Mouse (Mus musculus) heart, embryonic 16.5 days (tissue): ENCODE measurements around the gene Pex26. TPM values are rescaled to one million over a fixed set of nuclear protein-coding genes. Genes with fewer than 3 reads are reported as not detected.

Experiments
- ATAC-seq: fragments of 200-750 bp; cut with Nextera tagmentation; replicated peaks from 2 replicates; pipeline ENCODE4 v1.8.0; 2017; ENCODE audit warnings: moderate number of reproducible peaks; ENCODE audit not compliant: insufficient read depth, low FRiP score; ENCODE audit errors: extremely low read depth
- H3K27ac ChIP-seq: fragments of 300-500 bp; sonication (generic); 2 replicates; pipeline ENCODE4 v1.5.1; 2014; ENCODE audit warnings: mild to moderate bottlenecking, low read length, control low read depth, moderate library complexity
- H3K27me3 ChIP-seq: fragments of 300-500 bp; sonication (generic); 2 replicates; pipeline ENCODE4 v1.6.1; 2014; ENCODE audit warnings: low read length, mixed read lengths; ENCODE audit not compliant: control insufficient read depth, insufficient read depth
- H3K36me3 ChIP-seq: fragments of 300-500 bp; sonication (generic); 2 replicates; pipeline ENCODE4 v1.6.1; 2014; ENCODE audit not compliant: control insufficient read depth, insufficient read depth
- H3K4me1 ChIP-seq: fragments of 300-500 bp; sonication (generic); 2 replicates; pipeline ENCODE4 v1.6.1; 2014; ENCODE audit warnings: low read length, mixed read lengths; ENCODE audit not compliant: control insufficient read depth, insufficient read depth
- H3K4me2 ChIP-seq: fragments of 300-500 bp; sonication (generic); 2 replicates; pipeline ENCODE4 v1.6.1; 2014; ENCODE audit warnings: low read depth, mild to moderate bottlenecking, control low read depth, low read length
- H3K4me3 ChIP-seq: fragments of 300-500 bp; sonication (generic); 2 replicates; pipeline ENCODE4 v1.5.1; 2014; ENCODE audit warnings: mild to moderate bottlenecking, control low read depth, low read length
- H3K9ac ChIP-seq: fragments of 300-500 bp; sonication (generic); 2 replicates; pipeline ENCODE4 v1.6.1; 2014; ENCODE audit warnings: low read length, control low read depth
- H3K9me3 ChIP-seq: fragments of 300-500 bp; sonication (generic); replicated peaks from 2 replicates; pipeline ENCODE4 v1.6.1; 2016; ENCODE audit warnings: low read length; ENCODE audit not compliant: control insufficient read depth
- WGBS: fragments of 180-500 bp; shearing (Covaris S2); extraction: QIAGEN DNeasy Blood & Tissue Kit; methylation state at CpG from one replicate; pipeline ENCODE4 v1.1.7; 2014; 5-methylcytosine and 5-hydroxymethylcytosine counted together
- polyA plus RNA-seq: library from polyadenylated mRNA; unstranded; fragments of >200 nt; fragmentation: Nextera tagmentation; extraction: Ambion mirVana; gene quantifications from 2 replicates; pipeline ENCODE4 v1.2.1, GENCODE M21; 2015

Gene Pex26
- polyA plus RNA-seq, 1 experiment from 2014 or later, result 6.7 TPM

GRCm38 (mm10) chr6:121232652-121233051 lies 49.2 kb downstream of the Pex26 start:
- Histone ChIP-seq H3K9ac (no peak overlapping the region), H3K9me3 (no peaks in the 10 kb centered on the region), H3K27ac (no peak overlapping the region), H3K27me3 (no peaks in the 10 kb centered on the region), H3K4me1 (no peaks in the 10 kb centered on the region), H3K4me3 (no peak overlapping the region), H3K4me2 (no peak overlapping the region), H3K36me3 (no peaks in the 10 kb centered on the region)
- WGBS, result 46% methylated on average over 1 of the region's 1 CpGs
- ATAC-seq, result no peak

GRCm38 (mm10) chr6:121236386-121236785 lies 52.9 kb downstream of the Pex26 start:
- Histone ChIP-seq H3K4me1 (no peaks in the 10 kb centered on the region), H3K9me3 (no peaks in the 10 kb centered on the region), H3K27me3 (no peaks in the 10 kb centered on the region), H3K36me3 (no peaks in the 10 kb centered on the region), H3K4me2 (no peak overlapping the region), H3K9ac (no peak overlapping the region), H3K27ac (no peak overlapping the region), H3K4me3 (no peak overlapping the region)
- WGBS, result 74% methylated on average over 2 of the region's 2 CpGs
- ATAC-seq, result no peak

DNA sequence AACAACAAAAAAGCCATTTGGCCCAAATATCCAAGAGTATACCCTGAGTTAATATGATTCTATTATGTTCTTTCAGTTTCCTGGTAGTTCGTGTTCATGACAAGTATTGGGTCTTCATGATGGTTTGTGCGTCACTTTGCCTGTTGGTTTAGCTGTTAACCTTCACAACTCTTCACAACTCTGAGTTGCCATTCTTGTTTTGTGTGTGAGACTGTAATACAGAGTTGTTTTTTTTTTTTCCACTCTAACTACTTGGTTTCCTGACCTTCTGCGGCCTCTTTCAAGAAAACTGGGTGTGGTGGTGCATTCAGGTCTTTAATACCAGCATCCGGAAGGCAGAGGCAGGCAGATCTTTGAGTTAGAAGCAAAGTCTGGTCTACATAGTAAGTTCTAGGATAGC lies 54.7 kb downstream of the Pex26 start:
- ATAC-seq, result no peak
- Histone ChIP-seq H3K36me3 (no peaks in the 10 kb centered on the region), H3K27ac (no peak overlapping the region), H3K4me3 (no peak overlapping the region), H3K9ac (no peak overlapping the region), H3K27me3 (no peaks in the 10 kb centered on the region), H3K9me3 (no peaks in the 10 kb centered on the region), H3K4me1 (no peaks in the 10 kb centered on the region), H3K4me2 (no peak overlapping the region)
- WGBS, result 87% methylated on average over 4 of the region's 4 CpGs

GRCm38 (mm10) chr6:121241780-121242179 lies 58.3 kb downstream of the Pex26 start:
- H3K4me2 ChIP-seq, result no peak overlapping the region
- no peaks in the 10 kb centered on the region for H3K36me3 ChIP-seq
- ATAC-seq, result no peak
- H3K9ac ChIP-seq, result no peak overlapping the region
- 0 out of 2 replicates have a peak, but pooled peaks cover 5% of the 10 kb centered on the region for H3K27me3 ChIP-seq
- no peak overlapping the region for H3K27ac ChIP-seq
- no peak overlapping the region for H3K4me3 ChIP-seq
- H3K4me1 ChIP-seq, result peaks cover 4% of the 10 kb centered on the region; the same call in 1 of the 2 replicates
- no peaks in the 10 kb centered on the region for H3K9me3 ChIP-seq
- 70% methylated on average over 2 of the region's 2 CpGs for WGBS

DNA sequence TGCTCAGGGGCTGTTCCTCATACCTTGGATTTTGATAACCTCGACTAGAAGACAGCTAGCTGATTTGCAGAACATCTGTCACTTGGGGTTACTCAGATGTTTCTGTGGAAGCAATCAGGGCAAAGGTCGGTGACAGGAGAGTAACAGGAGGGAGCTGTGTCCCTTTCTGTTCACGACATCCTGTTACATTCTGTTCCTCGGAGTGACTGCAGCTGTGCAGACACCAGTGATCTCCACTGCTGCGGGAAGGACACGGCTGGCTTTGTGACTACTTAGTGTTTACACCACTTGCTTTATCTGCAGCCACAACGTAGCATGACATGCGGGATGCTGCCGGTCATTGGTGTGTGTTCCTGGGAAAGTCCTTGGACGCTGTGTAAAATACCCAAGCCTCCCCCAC lies 59.7 kb downstream of the Pex26 start:
- no peak for ATAC-seq
- Histone ChIP-seq H3K4me1 (peaks cover 4% of the 10 kb centered on the region; the same call in 1 of the 2 replicates), H3K36me3 (no peaks in the 10 kb centered on the region), H3K9ac (no peak overlapping the region), H3K4me3 (no peak overlapping the region), H3K27ac (no peak overlapping the region), H3K9me3 (no peaks in the 10 kb centered on the region), H3K4me2 (no peak overlapping the region), H3K27me3 (0 out of 2 replicates have a peak, but pooled peaks cover 5% of the 10 kb centered on the region)
- WGBS, result 28% methylated on average over 10 of the region's 10 CpGs

- Histone ChIP-seq H3K4me2 (peak within 1 kb of the TSS; percentile 86), H3K9ac (peak within 1 kb of the TSS; percentile 63), H3K27me3 (0 out of 2 replicates have a peak, but pooled peaks cover 5% of the 10 kb centered on the region), H3K36me3 (no peaks in the 10 kb centered on the region), H3K4me1 (peaks cover 4% of the 10 kb centered on the region; the same call in 1 of the 2 replicates), H3K4me3 (peak within 1 kb of the TSS; percentile 75), H3K9me3 (no peaks in the 10 kb centered on the region), H3K27ac (peak within 1 kb of the TSS; percentile 17; the same call in 1 of the 2 replicates)
- 4% methylated on average over 35 of the region's 35 CpGs for WGBS
- peak; percentile 92 for ATAC-seq
Measured at GRCm38 (mm10) chr6:121245127-121246036, 61.9 kb downstream of the Pex26 start, which contains the start of gene Usp18. TSS of gene Usp18 (plus strand) at chr6:121245906.

- 0 out of 2 replicates have a peak, but pooled peaks have one; percentile 19 for ATAC-seq
- 13% methylated on average over 4 of the region's 4 CpGs for WGBS
Measured at GRCm38 (mm10) chr6:121246037-121246361, 62.5 kb downstream of the Pex26 start.

More at GRCm38 (mm10) chr6:121246037-121246361, 62.5 kb downstream of the Pex26 start:
- peaks cover 4% of the 10 kb centered on the region; the same call in 1 of the 2 replicates for H3K4me1 ChIP-seq
- H3K9me3 ChIP-seq, result no peaks in the 10 kb centered on the region
- peak overlapping the region; percentile 75 for H3K4me3 ChIP-seq
- peak overlapping the region; percentile 63 for H3K9ac ChIP-seq
- no peaks in the 10 kb centered on the region for H3K36me3 ChIP-seq
- H3K4me2 ChIP-seq, result peak overlapping the region; percentile 86
- H3K27me3 ChIP-seq, result 0 out of 2 replicates have a peak, but pooled peaks cover 5% of the 10 kb centered on the region
- H3K27ac ChIP-seq, result no peak overlapping the region; the same call in 1 of the 2 replicates
